Mouse (Mus musculus) hindbrain, postnatal 0 days (tissue): ENCODE measurements at regions not wholly inside any gene's neighbourhood (a gene's known extent, or its start where the extent isn't known, plus 50 kb on each side); places are given as distances from the start of the nearest gene placed in this dataset.

Experiments used
- ATAC-seq: fragments of 200-750 bp; cut with Nextera tagmentation; 2 replicates; pipeline ENCODE4 v1.8.0; 2017; ENCODE audit warnings: mild to moderate bottlenecking, moderate TSS enrichment, moderate library complexity
- DNase-seq: peaks from one replicate; pipeline ENCODE4 v3.0.0-alpha.2; 2015; ENCODE audit warnings: low spot score
- H3K27ac ChIP-seq: fragments of 300-500 bp; sonication (generic); 2 replicates; pipeline ENCODE4 v1.5.1; 2014; ENCODE audit warnings: mild to moderate bottlenecking
- H3K27me3 ChIP-seq: fragments of 300-500 bp; sonication (generic); 2 replicates; pipeline ENCODE4 v1.6.1; 2014; ENCODE audit warnings: low read length, mixed read lengths; ENCODE audit not compliant: insufficient read depth
- H3K36me3 ChIP-seq: fragments of 300-500 bp; sonication (generic); 2 replicates; pipeline ENCODE4 v1.6.1; 2014; ENCODE audit warnings: low read length, mixed read lengths; ENCODE audit not compliant: insufficient read depth
- H3K4me1 ChIP-seq: fragments of 300-500 bp; sonication (generic); 2 replicates; pipeline ENCODE4 v1.6.1; 2014; ENCODE audit warnings: antibody characterized with exemption, low read length, mixed read lengths; ENCODE audit not compliant: insufficient read depth
- H3K4me2 ChIP-seq: fragments of 300-500 bp; sonication (generic); 2 replicates; pipeline ENCODE4 v1.6.1; 2014; ENCODE audit warnings: low read depth, mild to moderate bottlenecking, low read length, moderate library complexity, mixed read lengths
- H3K4me3 ChIP-seq: fragments of 300-500 bp; sonication (generic); 2 replicates; pipeline ENCODE4 v1.5.1; 2014; ENCODE audit warnings: low read length
- H3K9ac ChIP-seq: fragments of 300-500 bp; sonication (generic); replicated peaks from 2 replicates; pipeline ENCODE4 v1.6.1; 2014; ENCODE audit warnings: mild to moderate bottlenecking, low read length, moderate library complexity, mixed read lengths
- H3K9me3 ChIP-seq: fragments of 300-500 bp; sonication (generic); 2 replicates; pipeline ENCODE4 v1.6.1; 2016; ENCODE audit warnings: low read length, mixed read lengths
- CTCF ChIP-seq: IDR thresholded peaks from 2 replicates; pipeline ENCODE4 v1.5.1; 2016; ENCODE audit warnings: antibody characterized with exemption, control low read depth, low read depth
- WGBS: fragments of 180-500 bp; shearing (Covaris S2); extraction: QIAGEN DNeasy Blood & Tissue Kit; methylation state at CpG from one replicate; pipeline ENCODE4 v1.1.7; 2014; 5-methylcytosine and 5-hydroxymethylcytosine counted together

DNA sequence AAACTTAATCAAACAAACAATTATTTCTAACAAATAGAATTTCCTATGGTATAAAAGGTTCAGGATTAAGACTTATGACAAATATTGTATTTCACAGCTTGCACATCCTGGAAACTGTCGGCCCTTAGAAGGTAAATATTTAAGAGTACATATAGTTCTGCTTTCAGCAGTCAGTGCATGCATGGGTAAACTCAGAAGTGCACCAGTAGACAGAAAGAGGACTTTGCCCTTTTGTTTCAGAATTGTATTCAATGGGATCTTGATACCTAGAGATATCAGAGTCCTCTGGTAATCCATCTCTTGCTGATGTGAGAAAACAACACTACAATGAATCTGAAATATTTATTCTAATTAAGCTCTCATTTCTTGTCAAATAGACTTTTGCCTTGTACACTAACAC is 54.0 kb upstream of the Pdk4 start:
- Histone ChIP-seq H3K27me3 (no peaks in the 10 kb centered on the region), H3K27ac (no peak overlapping the region), H3K9ac (no peak overlapping the region), H3K9me3 (no peaks in the 10 kb centered on the region), H3K36me3 (no peaks in the 10 kb centered on the region), H3K4me3 (no peak overlapping the region), H3K4me2 (no peak overlapping the region), H3K4me1 (no peaks in the 10 kb centered on the region)
- no peak for TF ChIP-seq CTCF
- DNase-seq: no peak
- WGBS: 83% methylated on average over 1 of the region's 1 CpGs
- no peak for ATAC-seq
